Mouse (Mus musculus) megakaryocyte, embryonic 14.5 days (primary cell): ENCODE results near the gene Stox2.

Experiments
- FLI1 ChIP-seq: IDR thresholded peaks from 2 replicates; pipeline ENCODE4 v1.6.1; 2012; ENCODE audit warnings: low read length, inconsistent platforms, mixed read lengths
- GATA1 ChIP-seq: IDR thresholded peaks from 3 replicates; pipeline ENCODE4 v1.6.1; 2012; ENCODE audit warnings: mixed read lengths, low read length, inconsistent platforms, borderline replicate concordance

DNA sequence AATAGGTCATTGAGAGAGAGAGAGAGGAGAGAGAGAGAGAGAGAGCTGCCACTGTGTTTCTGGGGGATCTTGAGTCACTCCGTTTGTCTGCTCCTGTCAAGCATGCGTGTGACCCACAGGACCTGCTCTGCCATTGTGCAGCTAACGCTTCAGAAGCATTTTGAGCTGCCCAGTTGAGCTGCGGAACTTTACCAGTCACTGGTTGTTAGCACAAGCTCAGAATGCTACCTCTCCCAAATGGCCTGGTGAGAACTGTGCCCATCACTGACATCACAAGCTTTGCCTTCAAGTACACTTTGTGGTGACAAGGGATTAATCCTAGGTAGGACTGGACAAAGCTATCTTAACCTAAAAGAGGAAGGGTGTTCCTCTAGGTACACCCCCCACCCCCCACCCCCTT is 263.9 kb downstream of the Stox2 start:
- TF ChIP-seq GATA1 (no peak), FLI1 (no peak)
